Mouse (Mus musculus) kidney, adult 10 weeks (tissue): ENCODE data around the gene Bves. TPM values are rescaled to one million over a fixed set of nuclear protein-coding genes. Genes with fewer than 3 reads are reported as not detected.

Experiments
- polyA plus RNA-seq: library from polyadenylated mRNA; stranded (reverse); fragments of 350-450 nt; fragmentation: Illumina TruSeq; extraction: RNeasy Lipid Tissue Mini Kit (QIAGEN cat#74804); gene quantifications from one replicate; pipeline ENCODE4 v1.2.3, GENCODE M21; 2014; ENCODE audit warnings: low read depth, low replicate concordance

The Bves gene
- polyA plus RNA-seq: not detected

DNA sequence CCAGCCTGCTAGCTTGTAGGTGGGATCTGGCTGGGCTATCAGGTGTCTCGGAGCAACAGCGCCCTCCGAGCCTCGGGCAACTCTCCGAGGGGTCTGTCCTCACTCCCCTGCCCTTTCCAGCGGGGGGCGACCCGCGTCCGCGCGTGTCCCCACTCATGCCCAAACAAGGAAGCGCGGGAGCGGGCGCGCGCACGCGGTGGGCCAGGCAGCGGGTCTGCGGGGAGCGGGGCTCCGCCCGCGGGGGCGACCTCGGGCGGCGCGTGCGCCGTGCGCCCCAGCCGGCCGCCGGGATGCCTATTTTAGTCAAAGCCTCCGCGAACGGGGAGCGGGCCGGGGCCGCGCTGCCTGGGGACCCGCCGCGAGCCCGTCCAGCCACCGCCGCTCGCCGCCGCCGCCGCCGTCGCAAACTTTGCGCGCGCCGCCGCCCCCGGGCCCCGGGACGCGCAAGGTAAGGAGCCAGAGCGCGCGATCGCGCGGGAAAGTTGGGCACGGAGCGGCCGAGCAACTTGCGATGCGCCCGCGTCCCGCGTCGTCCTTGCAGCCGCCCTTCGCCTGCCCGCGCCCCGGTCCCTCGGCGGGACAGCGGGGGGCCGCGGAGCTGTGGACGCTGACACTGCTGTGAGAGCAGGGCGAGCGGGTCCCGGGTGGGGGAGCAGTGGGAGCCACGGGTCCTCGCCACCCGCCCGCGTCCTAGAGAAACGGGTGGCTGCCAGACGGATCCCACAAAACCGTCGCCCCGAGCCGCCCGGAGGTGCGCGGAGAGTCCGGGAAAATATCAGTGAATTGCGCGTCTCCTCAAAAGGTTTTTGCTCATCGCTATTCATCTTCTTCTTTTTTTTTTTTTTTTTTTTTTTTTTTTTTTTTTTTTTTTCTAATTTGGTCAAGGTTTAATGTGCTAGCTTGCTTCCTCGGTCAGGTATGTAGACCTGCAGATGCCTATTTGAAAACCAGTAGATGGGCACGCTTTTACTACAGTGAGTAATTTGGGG is at the start of gene Bves:
Gene Bves, plus strand, starts transcription at position 339 of the 989 bp plus-strand sequence.

Other genes starting within 250 kb of the Bves start
- not detected for gene Popdc3, start 157.7 kb upstream of the Bves start, polyA plus RNA-seq
- gene Lin28b, start 150.6 kb downstream of the Bves start, polyA plus RNA-seq: not detected
- 11.5 TPM for gene Hace1, start 242.1 kb downstream of the Bves start, polyA plus RNA-seq